Mouse (Mus musculus): ENCODE results near the gene Cnksr1. TPM values are rescaled to one million over a fixed set of nuclear protein-coding genes. Genes with fewer than 3 reads are reported as not detected.
"Not testable (repeated sequence)": the region's sequence is repeated elsewhere in the genome, so short reads cannot be mapped to it uniquely, and the experiment has no call there.

Cnksr1 gene
- total RNA-seq (2022) = 10 to 100 TPM; 48.7 to 66.3 (median 61.7) TPM

GRCm38 (mm10) chr4:134238279-134238651 lies at the start of gene Cnksr1:
Gene Cnksr1, minus strand, starts transcription at chr4:134238399.
- DNase-seq (ENCODE audit: low spot score in 2 of 2) = peak; percentile 78 to 89

GRCm38 (mm10) chr4:134287575-134288025 lies 49.4 kb upstream of the Cnksr1 start, which contains the start of gene Pdik1l:
Gene Pdik1l, minus strand, starts transcription at chr4:134287895.
- DNase-seq (ENCODE audit: low spot score in 2 of 2) = peak; percentile 44

DNA sequence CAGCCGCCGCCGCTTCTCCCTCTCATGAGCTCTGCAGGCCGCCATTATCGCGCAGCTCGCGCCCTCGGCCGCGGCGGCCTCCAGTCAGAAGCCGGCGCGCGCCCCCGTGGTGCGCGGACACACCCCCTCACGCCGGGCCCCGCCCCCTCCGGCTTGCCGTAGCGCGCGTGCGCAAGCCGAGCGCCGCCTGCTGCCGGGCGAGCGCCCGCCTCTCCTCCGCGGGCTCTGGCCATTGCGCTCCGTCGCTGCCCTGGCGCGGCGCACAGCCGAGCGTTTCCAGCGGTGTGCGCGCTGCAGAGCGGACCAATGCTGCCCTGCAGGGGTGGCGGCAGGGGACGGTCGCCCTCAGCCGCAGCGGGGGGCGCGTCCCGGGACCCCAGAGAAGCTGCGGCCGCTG lies 49.0 kb upstream of the Cnksr1 start:
- DNase-seq (ENCODE audit: low spot score in 2 of 2) = peak; percentile 92 to 93

- no peak for DNase-seq (ENCODE audit: low spot score in 2 of 2)
Measured at GRCm38 (mm10) chr4:134286226-134287167, 48.3 kb upstream of the Cnksr1 start.

DNA sequence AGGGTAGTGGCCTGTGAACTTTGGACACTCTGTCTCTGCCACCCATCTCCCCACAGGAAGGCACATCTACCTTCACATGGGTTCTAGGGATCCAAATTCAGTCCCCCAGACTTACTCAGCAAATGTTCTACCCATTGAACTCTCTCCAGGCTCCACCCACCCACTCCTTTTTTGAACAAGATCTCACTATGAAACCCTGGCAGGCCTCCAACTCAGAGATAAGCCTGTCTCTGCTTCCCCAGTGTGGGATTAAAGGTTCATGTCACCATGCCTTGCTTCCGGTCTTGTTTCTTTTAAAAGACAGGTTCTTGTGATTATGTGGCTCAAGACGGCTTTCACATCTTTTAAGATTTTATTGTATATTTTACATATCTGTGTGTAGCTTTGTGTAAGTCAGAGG lies 46.7 kb upstream of the Cnksr1 start:
- no peak for DNase-seq (ENCODE audit: low spot score in 2 of 2)

- no peak for DNase-seq (ENCODE audit: low spot score in 2 of 2)
Measured at GRCm38 (mm10) chr4:134273417-134274345, 35.5 kb upstream of the Cnksr1 start.

DNA sequence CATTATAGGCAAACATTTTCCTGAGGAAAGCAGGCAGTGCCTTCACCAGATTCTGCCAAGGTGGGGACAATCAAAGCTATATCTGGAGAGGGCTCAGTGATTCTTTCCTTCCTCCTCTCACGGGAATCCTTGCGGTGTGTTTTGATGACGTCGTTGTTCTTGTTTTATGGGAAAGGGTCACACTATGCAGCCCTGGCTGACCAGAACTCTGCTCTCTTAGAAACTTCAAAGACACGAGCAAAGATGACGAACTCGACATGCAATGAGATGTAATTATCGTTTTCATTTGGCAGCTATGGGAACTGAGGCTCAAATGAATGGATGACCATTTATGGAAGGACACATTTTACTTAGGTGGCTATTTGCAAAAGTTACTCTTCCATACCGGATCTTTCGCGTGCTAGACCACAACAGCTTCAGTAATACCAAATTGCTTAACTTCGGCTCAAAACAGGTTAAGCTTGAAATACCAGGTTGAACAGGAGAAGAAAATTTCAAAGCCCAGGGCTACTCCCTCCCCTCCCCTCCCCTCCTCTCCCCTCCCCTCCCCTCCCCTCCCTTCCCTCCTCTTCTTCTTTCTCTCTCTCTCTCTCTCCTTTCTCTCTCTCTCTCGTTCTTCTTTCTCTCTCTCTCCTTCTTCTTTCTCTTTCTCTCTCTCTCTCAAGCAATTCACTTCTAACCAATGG lies 34.7 kb upstream of the Cnksr1 start:
- DNase-seq (ENCODE audit: low spot score in 2 of 2) = no peak

DNA sequence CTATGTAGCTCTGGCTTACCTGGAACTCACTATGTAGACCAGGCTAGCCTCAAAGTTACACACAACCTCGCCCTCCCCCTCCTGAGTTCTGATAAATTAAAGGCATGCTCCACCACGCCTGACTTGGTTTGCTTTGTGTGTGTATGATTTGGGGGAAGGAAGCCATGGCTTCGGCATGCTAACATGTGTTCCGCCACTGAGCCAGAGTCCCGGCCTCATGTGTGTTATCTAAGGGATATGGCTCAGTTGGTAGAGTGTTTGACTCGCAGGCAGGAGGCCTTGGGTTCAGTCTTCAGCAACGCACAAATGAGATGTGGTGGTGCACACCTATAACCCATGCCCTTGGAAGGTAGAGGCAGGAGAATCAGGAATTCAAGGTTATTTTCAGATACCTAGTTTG lies 33.8 kb upstream of the Cnksr1 start:
- DNase-seq (ENCODE audit: low spot score in 2 of 2) = no peak

DNA sequence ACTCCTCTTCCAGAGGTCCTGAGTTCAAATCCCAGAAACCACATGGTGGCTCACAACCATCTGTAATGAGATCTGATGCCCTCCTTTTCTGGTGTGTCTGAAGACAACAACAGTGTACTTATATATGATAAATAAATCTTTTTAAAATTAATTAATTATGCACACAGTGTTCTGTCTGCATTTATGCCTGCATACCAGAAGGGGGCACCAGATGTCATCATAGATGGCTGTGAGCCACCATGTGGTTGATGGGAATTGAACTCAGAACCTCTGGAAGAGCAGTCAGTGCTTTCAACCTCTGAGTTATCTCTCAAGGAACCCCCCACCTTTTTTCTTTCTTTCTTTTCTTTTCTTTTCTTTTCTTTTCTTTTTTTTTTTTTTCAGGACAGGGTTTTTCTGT lies 31.4 kb upstream of the Cnksr1 start:
- not testable (repeated sequence) for DNase-seq (ENCODE audit: low spot score in 2 of 2)

DNA sequence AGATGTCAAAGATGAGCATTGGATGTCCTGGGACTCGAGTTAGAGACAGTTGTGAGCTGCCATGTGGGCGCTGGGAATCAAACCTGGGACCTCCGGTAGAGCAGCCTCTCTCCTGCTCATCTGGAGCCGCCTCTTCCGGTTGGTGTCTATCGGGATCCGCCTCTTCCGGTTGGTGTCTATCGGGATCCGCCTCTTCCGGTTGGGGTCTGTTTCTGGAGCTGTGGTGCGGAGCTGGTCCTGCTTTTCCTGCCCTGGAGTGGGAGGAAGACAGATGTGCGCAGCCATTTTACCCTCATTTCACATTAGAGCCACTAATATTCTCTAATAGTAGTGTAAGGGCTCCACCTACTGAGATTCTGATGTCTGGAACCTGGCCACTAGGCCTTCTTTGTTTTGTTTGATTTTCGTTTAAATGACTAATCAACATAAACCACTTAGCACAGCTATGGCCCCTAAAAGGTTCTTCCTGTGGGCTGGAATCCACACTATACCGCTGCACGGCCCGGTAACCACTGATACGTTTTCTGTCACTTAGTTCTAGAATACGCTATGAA lies 30.0 kb upstream of the Cnksr1 start:
- no peak for DNase-seq (ENCODE audit: low spot score in 2 of 2)

- no peak for DNase-seq (ENCODE audit: low spot score in 2 of 2)
Measured at GRCm38 (mm10) chr4:134265860-134266585, 27.8 kb upstream of the Cnksr1 start.

- peak in 1 of 2 experiments; percentile 51 for DNase-seq (ENCODE audit: low spot score in 2 of 2)
Measured at GRCm38 (mm10) chr4:134263191-134263590, 25.0 kb upstream of the Cnksr1 start.

GRCm38 (mm10) chr4:134258354-134258753 lies 20.2 kb upstream of the Cnksr1 start:
- no peak for DNase-seq (ENCODE audit: low spot score in 2 of 2)

DNA sequence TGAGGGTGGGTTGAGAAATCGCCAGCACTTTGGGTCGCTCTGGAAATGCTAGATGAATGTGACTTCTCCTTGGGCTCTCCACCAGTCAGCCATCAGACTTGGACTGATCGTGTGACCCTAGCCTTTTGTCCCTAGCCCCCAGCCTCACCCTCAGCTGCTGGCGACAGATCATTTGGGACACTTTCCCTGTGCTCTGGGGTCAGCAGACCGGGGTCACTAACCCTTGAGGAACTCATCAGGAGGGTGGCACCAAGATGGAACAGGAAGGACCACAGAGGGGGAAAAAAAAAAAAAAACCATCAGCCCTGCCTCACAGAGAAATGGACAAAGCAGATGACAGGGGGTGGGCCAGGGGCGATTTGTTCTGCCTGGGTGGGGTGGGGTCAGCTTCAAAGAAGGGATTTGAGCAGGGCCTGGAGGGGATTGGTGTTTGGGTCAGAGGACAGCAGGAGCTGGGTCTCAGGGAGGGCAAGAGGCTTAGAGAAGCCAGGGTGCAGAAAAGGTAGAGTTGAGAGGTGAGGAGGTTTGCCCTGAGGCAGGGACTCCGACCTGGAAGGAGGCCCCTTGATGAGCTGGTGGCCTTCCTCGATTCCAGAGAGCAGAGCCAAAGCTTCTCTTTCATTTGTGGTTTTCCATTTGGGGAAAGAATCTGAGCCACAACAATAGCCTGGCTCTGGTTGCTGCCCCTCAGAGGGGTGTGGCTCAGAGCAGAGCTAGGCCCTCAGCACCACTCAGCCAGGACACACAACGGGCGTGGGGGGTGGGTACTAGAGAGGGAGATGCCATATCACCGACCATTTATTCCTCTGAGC lies 19.2 kb upstream of the Cnksr1 start:
- no peak for DNase-seq (ENCODE audit: low spot score in 2 of 2)

- no peak for DNase-seq (ENCODE audit: low spot score in 2 of 2)
Measured at GRCm38 (mm10) chr4:134256407-134257197, 18.4 kb upstream of the Cnksr1 start.

DNA sequence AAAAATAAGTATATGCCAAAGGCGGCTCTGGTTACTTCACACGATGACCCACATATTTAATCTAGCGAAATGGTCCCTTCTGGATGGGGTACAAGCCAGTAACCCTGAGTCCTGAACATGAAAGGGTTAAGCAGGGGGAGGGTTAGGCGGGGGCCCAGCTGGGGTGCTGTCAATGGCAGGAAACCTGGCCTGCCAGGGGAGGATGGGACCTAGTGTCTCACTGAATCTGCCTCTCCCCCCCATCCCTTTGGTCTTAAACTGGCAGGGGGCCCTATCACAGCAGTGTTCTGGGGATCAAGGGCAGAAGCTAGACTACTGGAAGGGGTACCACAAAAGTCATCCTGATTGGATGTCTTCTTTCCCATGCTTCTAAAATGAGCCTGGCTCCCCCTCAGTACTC lies 17.7 kb upstream of the Cnksr1 start:
- no peak for DNase-seq (ENCODE audit: low spot score in 2 of 2)

DNA sequence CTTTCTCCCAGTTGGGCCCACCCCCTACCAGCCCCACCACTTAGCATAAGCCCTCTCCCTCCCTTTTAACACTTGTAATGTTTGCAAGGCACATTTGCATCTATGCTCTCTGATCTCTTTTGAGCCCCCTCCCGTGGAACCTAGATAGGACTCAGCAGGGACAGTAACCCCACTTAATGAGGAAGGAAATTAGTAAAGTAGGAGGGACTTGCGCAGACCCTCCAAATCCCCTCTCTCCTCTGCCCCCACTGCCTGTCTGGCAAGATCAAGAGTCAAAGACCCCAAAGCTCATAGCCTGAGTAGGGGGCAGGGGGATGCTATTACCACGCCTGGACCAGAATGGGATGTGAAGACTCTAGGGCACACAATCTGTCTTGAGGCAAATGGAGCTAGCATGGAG lies 16.6 kb upstream of the Cnksr1 start:
- no peak for DNase-seq (ENCODE audit: low spot score in 2 of 2)

DNA sequence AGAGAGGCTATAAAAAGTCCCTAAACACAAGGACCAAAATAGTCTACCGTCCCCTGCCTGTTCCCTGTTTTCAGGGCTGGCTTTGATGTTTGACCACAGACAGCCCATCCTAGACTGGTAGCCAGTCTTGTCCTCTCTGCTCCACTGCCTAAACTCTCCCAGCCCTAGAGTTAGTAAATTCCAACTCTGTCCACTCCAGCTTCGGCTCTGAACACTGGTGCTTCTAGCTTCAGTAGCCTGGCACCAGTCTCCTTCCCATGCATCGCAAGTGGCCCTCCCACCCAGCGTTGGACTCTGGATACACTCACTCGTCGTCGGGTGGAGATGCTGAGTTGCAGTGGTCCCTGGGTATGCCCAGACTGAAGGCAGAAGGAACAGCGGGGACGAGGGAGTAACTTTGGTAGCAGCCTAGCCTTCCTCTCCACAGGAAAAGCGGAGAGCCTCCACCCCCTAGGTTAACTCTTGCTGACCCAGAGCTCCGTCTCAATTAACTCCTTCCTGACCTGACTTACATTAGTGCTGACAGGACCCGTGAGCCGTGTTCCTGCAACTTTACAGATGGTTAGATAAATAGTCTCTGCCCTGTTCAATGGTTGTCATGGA lies 15.6 kb upstream of the Cnksr1 start, which contains the start of gene Grrp1:
Gene Grrp1, minus strand, starts transcription at position 385 of the 603 bp plus-strand sequence.
- no peak for DNase-seq (ENCODE audit: low spot score in 2 of 2)
